17 mouse cellular contexts compared by ENCODE assay signal in genomic region chr11:63943947-63944346, GRCm38 (mm10).
"Had no signal": no experiment of that assay in that cellular context is flagged by ENCODE, and none has a peak within 500 bp of the region (broad histone marks: within the 10 kb centered on the region; RNA-seq: fewer than 3 reads in every experiment).

No protein-coding gene starts in this region.

- H3K27ac ChIP-seq: midbrain, embryonic 10.5 days; midbrain, embryonic 12.5 days; neural tube, embryonic 13.5 days; neural tube, embryonic 15.5 days had no signal

- H3K9ac ChIP-seq: lung, embryonic 14.5 days; midbrain, embryonic 12.5 days; neural tube, embryonic 13.5 days; neural tube, embryonic 15.5 days had no signal

- H3K27me3 ChIP-seq: neural tube, embryonic 15.5 days had no signal

- H3K9me3 ChIP-seq: midbrain, embryonic 10.5 days; midbrain, embryonic 12.5 days; neural tube, embryonic 13.5 days; neural tube, embryonic 15.5 days had no signal

- H3K4me1 ChIP-seq: midbrain, embryonic 10.5 days; midbrain, embryonic 12.5 days; neural tube, embryonic 13.5 days; neural tube, embryonic 15.5 days had no signal

- H3K36me3 ChIP-seq: midbrain, embryonic 10.5 days; midbrain, embryonic 12.5 days; neural tube, embryonic 13.5 days; neural tube, embryonic 15.5 days had no signal

- H3K4me3 ChIP-seq: midbrain, embryonic 10.5 days; midbrain, embryonic 12.5 days; neural tube, embryonic 13.5 days; neural tube, embryonic 15.5 days had no signal

- H3K4me2 ChIP-seq: lung, embryonic 14.5 days; midbrain, embryonic 12.5 days; neural tube, embryonic 13.5 days; neural tube, embryonic 15.5 days had no signal

- DNase-seq: lung, adult 18-20 months; lung, embryonic 14.5 days; lung, postnatal 10 days; lung, postnatal 4 days; midbrain, embryonic 14.5 days; retina, postnatal 1 day; right cerebral cortex, adult 18-20 months; right cerebral cortex, postnatal 25 days; right cerebral cortex, postnatal 4 days; spleen, adult 18-20 months; thymus, adult 18-20 months; thymus, postnatal 14 days; thymus, postnatal 36 days had no signal
